Comparison of ENCODE assay signal across 19 mouse cellular contexts in genomic region chr10:82997460-82997859, GRCm38 (mm10).
"Had no signal": no experiment of that assay in that cellular context is flagged by ENCODE, and none has a peak within 500 bp of the region (broad histone marks: within the 10 kb centered on the region; RNA-seq: fewer than 3 reads in every experiment).

No protein-coding gene starts in this region.

- H3K27ac ChIP-seq: liver, embryonic 14.5 days; midbrain, embryonic 12.5 days; neural tube, embryonic 13.5 days; neural tube, embryonic 15.5 days; stomach, embryonic 15.5 days; stomach, postnatal 0 days had no signal

- H3K36me3 ChIP-seq: midbrain, embryonic 12.5 days; neural tube, embryonic 13.5 days; neural tube, embryonic 15.5 days; stomach, embryonic 15.5 days had no signal

- DNase-seq: lung, adult 18-20 months; lung, embryonic 14.5 days; lung, postnatal 10 days; lung, postnatal 4 days; midbrain, embryonic 14.5 days; right cerebral cortex, adult 18-20 months; right cerebral cortex, postnatal 25 days; right cerebral cortex, postnatal 4 days; thymus, adult 2 months; thymus, postnatal 25 days; thymus, postnatal 4 days had no signal

- H3K4me2 ChIP-seq: lung, embryonic 14.5 days; midbrain, embryonic 12.5 days; neural tube, embryonic 13.5 days; neural tube, embryonic 15.5 days; stomach, embryonic 15.5 days had no signal

- H3K4me3 ChIP-seq: midbrain, embryonic 12.5 days; myocyte; neural tube, embryonic 13.5 days; neural tube, embryonic 15.5 days; stomach, embryonic 15.5 days had no signal

- H3K27me3 ChIP-seq: midbrain, embryonic 12.5 days; neural tube, embryonic 13.5 days; neural tube, embryonic 15.5 days; stomach, embryonic 15.5 days had no signal

- H3K9me3 ChIP-seq: midbrain, embryonic 12.5 days; neural tube, embryonic 13.5 days; neural tube, embryonic 15.5 days; stomach, embryonic 15.5 days had no signal

- H3K9ac ChIP-seq: liver, embryonic 14.5 days; lung, embryonic 14.5 days; midbrain, embryonic 12.5 days; neural tube, embryonic 13.5 days; neural tube, embryonic 15.5 days; stomach, embryonic 15.5 days had no signal

- ATAC-seq: midbrain, embryonic 16.5 days had no signal
